Mouse (Mus musculus) G1E (cell line): Measurements from ENCODE around the gene Ap3m1. TPM values are rescaled to one million over a fixed set of nuclear protein-coding genes. Genes with fewer than 3 reads are reported as not detected.

Experiments
- ATAC-seq: 2 replicates; pipeline ENCODE4 v1.8.0; 2016; ENCODE audit warnings: mild to moderate bottlenecking; ENCODE audit not compliant: insufficient number of reproducible peaks, poor library complexity, low FRiP score, severe bottlenecking; ENCODE audit errors: extremely low read depth
- DNase-seq: peaks from one replicate; pipeline ENCODE4 v3.0.0; 2012; ENCODE audit warnings: low spot score
- H3K27me3 ChIP-seq: 2 replicates; pipeline ENCODE4 v1.6.1; 2012; ENCODE audit warnings: mild to moderate bottlenecking, low read length, inconsistent platforms; ENCODE audit not compliant: insufficient read depth
- H3K36me3 ChIP-seq: replicated peaks from 2 replicates; pipeline ENCODE3; 2012; ENCODE audit warnings: mild to moderate bottlenecking, inconsistent platforms
- H3K4me1 ChIP-seq: 2 replicates; pipeline ENCODE4 v1.6.1; 2012; ENCODE audit warnings: low read depth, low read length, inconsistent platforms, mixed read lengths; ENCODE audit not compliant: insufficient read depth
- H3K4me3 ChIP-seq: 2 replicates; pipeline ENCODE4 v1.5.1; 2012; ENCODE audit warnings: low read depth, mild to moderate bottlenecking, inconsistent platforms, low read length, moderate library complexity, mixed read lengths
- H3K9me3 ChIP-seq: replicated peaks from 2 replicates; pipeline ENCODE4 v1.6.1; 2012; ENCODE audit warnings: inconsistent platforms
- CTCF ChIP-seq: IDR thresholded peaks from 2 replicates; pipeline ENCODE4 v1.5.1; 2012; ENCODE audit warnings: low read depth, low read length, inconsistent platforms, mixed read lengths
- GATA1 ChIP-seq: IDR thresholded peaks from 2 replicates; pipeline ENCODE4 v1.6.1; 2012; ENCODE audit warnings: borderline replicate concordance, low read length, inconsistent platforms, mixed read lengths
- GATA2 ChIP-seq: IDR thresholded peaks from 2 replicates; pipeline ENCODE4 v1.6.1; 2012; ENCODE audit warnings: low read depth, low read length, inconsistent platforms, borderline replicate concordance
- POLR2AphosphoS5 ChIP-seq: IDR thresholded peaks from 2 replicates; pipeline ENCODE4 v1.6.1; 2012; ENCODE audit warnings: low read depth, low read length, inconsistent platforms; ENCODE audit not compliant: insufficient replicate concordance
- TAL1 ChIP-seq: conservative IDR thresholded peaks from 2 replicates; pipeline ENCODE4 v1.6.1; 2012; ENCODE audit warnings: low read depth, low read length, inconsistent platforms, mixed read lengths
- polyA plus RNA-seq: library from polyadenylated mRNA; stranded (reverse); fragments of >175 nt; gene quantifications from 2 replicates; pipeline ENCODE4 v1.2.3, GENCODE M21; 2012
- total RNA-seq, 2 experiments: library from RNA; stranded (forward) in 1 of 2; stranded (reverse) in 1 of 2; fragments of 200-1000 nt in 1 of 2; fragments of >200 nt in 1 of 2; fragmentation: Nextera tagmentation in 1 of 2; gene quantifications; 2 replicates each; pipeline ENCODE4 v1.2.3; 2014 to 2017

The Ap3m1 gene
- total and polyA plus RNA-seq, 3 experiments, result 8.2 to 148 (median 114) TPM

DNA sequence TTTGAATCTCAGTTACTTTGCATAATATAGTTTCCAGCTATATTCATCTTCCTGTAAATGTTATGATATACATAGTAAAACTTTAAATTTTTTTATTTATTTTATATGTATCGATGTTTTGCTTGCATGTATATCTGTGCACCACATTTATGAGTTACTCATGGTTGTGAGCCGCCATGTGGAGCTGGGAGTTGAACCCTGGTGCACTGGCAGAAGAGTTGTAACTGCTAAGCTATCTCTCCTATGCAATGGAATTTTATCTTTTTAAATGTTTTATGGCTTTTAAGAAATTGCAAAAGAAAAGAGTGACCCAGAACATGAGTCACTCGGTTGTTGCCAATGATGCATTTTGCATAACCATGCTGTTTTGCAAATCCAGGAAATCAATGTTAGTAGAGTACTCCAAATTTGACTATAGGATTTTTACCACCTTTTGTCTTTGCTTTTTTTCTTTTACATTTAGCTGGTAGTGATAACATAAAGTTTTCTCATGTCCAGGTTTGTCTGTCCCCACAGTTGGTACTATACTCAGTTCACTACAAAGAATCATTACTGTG is 38.7 kb upstream of the Ap3m1 start:
- peaks cover 46% of the 10 kb centered on the region for H3K4me1 ChIP-seq
- no peak for ATAC-seq

GRCm38 (mm10) chr14:21090400-21090799 is 38.1 kb upstream of the Ap3m1 start:
- Histone ChIP-seq H3K9me3 (no peaks in the 10 kb centered on the region), H3K36me3 (peaks cover 67% of the 10 kb centered on the region), H3K27me3 (no peaks in the 10 kb centered on the region), H3K4me3 (no peak overlapping the region), H3K4me1 (peaks cover 49% of the 10 kb centered on the region)
- DNase-seq (no peak), ATAC-seq (no peak; the same call in 1 of the 2 replicates)
- TF ChIP-seq TAL1 (peak; percentile 37; the same call in 1 of the 2 replicates), POLR2AphosphoS5 (no peak), GATA2 (no peak), CTCF (no peak)

More for the DNA sequence above, 38.7 kb upstream of the Ap3m1 start:
- Histone ChIP-seq H3K36me3 (peaks cover 69% of the 10 kb centered on the region), H3K9me3 (no peaks in the 10 kb centered on the region), H3K4me3 (no peak overlapping the region), H3K27me3 (no peaks in the 10 kb centered on the region)
- DNase-seq, result no peak
- TF ChIP-seq CTCF (no peak), GATA2 (no peak), POLR2AphosphoS5 (no peak), TAL1 (no peak), GATA1 (no peak)

DNA sequence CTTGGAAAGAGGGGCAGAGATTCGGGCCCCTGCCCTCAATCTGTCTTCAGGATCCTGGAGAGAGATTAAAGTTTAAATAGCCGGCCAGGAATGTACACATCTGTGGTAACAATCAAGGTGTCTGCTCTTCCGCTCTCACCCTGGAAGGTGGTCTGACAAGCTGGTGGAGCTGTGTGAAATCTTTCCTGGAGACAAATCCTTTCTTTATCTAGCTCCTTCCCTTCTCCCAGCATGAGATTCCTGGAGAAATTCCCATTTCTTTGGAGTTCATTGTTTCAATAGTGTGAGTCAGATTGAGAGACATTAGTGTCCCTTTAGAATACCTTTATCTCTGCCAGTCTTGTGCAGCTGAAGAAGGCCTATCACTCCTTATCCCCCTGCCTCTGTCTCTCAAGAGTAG is 36.4 kb upstream of the Ap3m1 start:
- Histone ChIP-seq H3K4me1 (peaks cover 59% of the 10 kb centered on the region), H3K4me3 (no peak overlapping the region)
- no peak for ATAC-seq

GRCm38 (mm10) chr14:21087390-21088060 is 35.2 kb upstream of the Ap3m1 start:
- Histone ChIP-seq H3K27me3 (no peaks in the 10 kb centered on the region), H3K9me3 (no peaks in the 10 kb centered on the region), H3K36me3 (peaks cover 71% of the 10 kb centered on the region), H3K4me1 (peaks cover 67% of the 10 kb centered on the region), H3K4me3 (no peak overlapping the region)
- no peak for TF ChIP-seq TAL1
- no peak for TF ChIP-seq POLR2AphosphoS5
- TF ChIP-seq CTCF, result no peak
- TF ChIP-seq GATA1, result no peak
- no peak for TF ChIP-seq GATA2
- ATAC-seq (no peak), DNase-seq (no peak)

More for the DNA sequence above, 36.4 kb upstream of the Ap3m1 start:
- DNase-seq, result no peak
- Histone ChIP-seq H3K27me3 (no peaks in the 10 kb centered on the region), H3K36me3 (peaks cover 69% of the 10 kb centered on the region), H3K9me3 (no peaks in the 10 kb centered on the region)
- TF ChIP-seq GATA2 (no peak), CTCF (no peak), POLR2AphosphoS5 (no peak), TAL1 (no peak), GATA1 (no peak)

- TF ChIP-seq GATA2, result no peak
- no peak for TF ChIP-seq TAL1
- no peak for TF ChIP-seq GATA1
- Histone ChIP-seq H3K9me3 (no peaks in the 10 kb centered on the region), H3K4me3 (no peak overlapping the region), H3K27me3 (no peaks in the 10 kb centered on the region), H3K4me1 (peaks cover 71% of the 10 kb centered on the region), H3K36me3 (peaks cover 69% of the 10 kb centered on the region)
- no peak for DNase-seq
- no peak for ATAC-seq
These were observed 34.6 kb upstream of the Ap3m1 start for GRCm38 (mm10) chr14:21086827-21087351.

GRCm38 (mm10) chr14:21086106-21086505 is 33.8 kb upstream of the Ap3m1 start:
- peaks cover 77% of the 10 kb centered on the region for H3K4me1 ChIP-seq
- no peak for TF ChIP-seq GATA1
- no peak for TF ChIP-seq POLR2AphosphoS5
- no peak for TF ChIP-seq CTCF
- no peak for TF ChIP-seq TAL1
- no peak for TF ChIP-seq GATA2

More at GRCm38 (mm10) chr14:21086106-21086505, 33.8 kb upstream of the Ap3m1 start:
- ATAC-seq (no peak), DNase-seq (no peak)
- Histone ChIP-seq H3K27me3 (no peaks in the 10 kb centered on the region), H3K9me3 (no peaks in the 10 kb centered on the region), H3K36me3 (peaks cover 61% of the 10 kb centered on the region), H3K4me3 (no peak overlapping the region)
